Mouse (Mus musculus) testis, adult 2 months (tissue): ENCODE results near the gene Cdca5. TPM values are rescaled to one million over a fixed set of nuclear protein-coding genes. Genes with fewer than 3 reads are reported as not detected.

Source experiments
- H3K27ac ChIP-seq: fragments of 200-500 bp; 2 replicates; pipeline ENCODE4 v1.5.1; 2012; ENCODE audit warnings: low read depth, low read length; ENCODE audit not compliant: control insufficient read depth, insufficient read depth
- H3K27me3 ChIP-seq: fragments of 200-500 bp; 2 replicates; pipeline ENCODE4 v1.6.1; 2012; ENCODE audit warnings: mild to moderate bottlenecking, low read length, moderate library complexity; ENCODE audit not compliant: control insufficient read depth, insufficient read depth
- H3K36me3 ChIP-seq: fragments of 200-500 bp; 2 replicates; pipeline ENCODE4 v1.6.1; 2012; ENCODE audit warnings: mild to moderate bottlenecking, low read length; ENCODE audit not compliant: control insufficient read depth, insufficient read depth
- H3K4me1 ChIP-seq: fragments of 200-500 bp; 2 replicates; pipeline ENCODE4 v1.6.1; 2012; ENCODE audit warnings: low read length; ENCODE audit not compliant: control insufficient read depth, insufficient read depth
- H3K4me3 ChIP-seq: fragments of 200-500 bp; 2 replicates; pipeline ENCODE4 v1.5.1; 2012; ENCODE audit warnings: low read depth, mild to moderate bottlenecking, low read length, moderate library complexity, mixed read lengths; ENCODE audit not compliant: control insufficient read depth
- CTCF ChIP-seq: fragments of 200-500 bp; IDR thresholded peaks from 2 replicates; pipeline ENCODE4 v1.5.1; 2012; ENCODE audit warnings: low read depth, mild to moderate bottlenecking, inconsistent platforms, low read length, moderate library complexity; ENCODE audit not compliant: control insufficient read depth, insufficient read depth, insufficient replicate concordance
- POLR2A ChIP-seq: fragments of 200-500 bp; IDR thresholded peaks from 2 replicates; pipeline ENCODE4 v1.6.1; 2012; ENCODE audit warnings: low read depth, mild to moderate bottlenecking, inconsistent platforms, low read length, moderate library complexity; ENCODE audit not compliant: control insufficient read depth
- polyA plus RNA-seq: library from polyadenylated mRNA; depleted of rRNA; stranded (reverse); fragments of >200 nt; gene quantifications from 2 replicates; pipeline ENCODE4 v1.2.3, GENCODE M21; 2012

The Cdca5 gene
- polyA plus RNA-seq, 1 experiment: 20.9 TPM

GRCm38 (mm10) chr19:6116113-6116850 lies 31.5 kb downstream of the Cdca5 start:
- H3K4me3 ChIP-seq: no peak overlapping the region; the same call in none of the 2 replicates
- TF ChIP-seq CTCF: no peak
- TF ChIP-seq POLR2A: no peak
- no peak overlapping the region for H3K27ac ChIP-seq
- peaks cover 6% of the 10 kb centered on the region for H3K4me1 ChIP-seq
- no peaks in the 10 kb centered on the region; the same call in 1 of the 2 replicates for H3K36me3 ChIP-seq
- H3K27me3 ChIP-seq: no peaks in the 10 kb centered on the region

- no peaks in the 10 kb centered on the region; the same call in 1 of the 2 replicates for H3K36me3 ChIP-seq
- H3K4me1 ChIP-seq: peaks cover 9% of the 10 kb centered on the region
- TF ChIP-seq POLR2A: no peak
- TF ChIP-seq CTCF: no peak
- no peaks in the 10 kb centered on the region for H3K27me3 ChIP-seq
- peak overlapping the region; percentile 80 for H3K27ac ChIP-seq
- peak overlapping the region; percentile 83 for H3K4me3 ChIP-seq
Measured at GRCm38 (mm10) chr19:6117346-6117985, 32.7 kb downstream of the Cdca5 start.

- Histone ChIP-seq H3K4me1 (peaks cover 9% of the 10 kb centered on the region), H3K27me3 (no peaks in the 10 kb centered on the region), H3K4me3 (peak within 1 kb of the TSS; percentile 83), H3K27ac (peak within 1 kb of the TSS; percentile 80), H3K36me3 (no peaks in the 10 kb centered on the region; the same call in 1 of the 2 replicates)
- no peak for TF ChIP-seq CTCF
- TF ChIP-seq POLR2A: peak; percentile 74
Measured at GRCm38 (mm10) chr19:6117986-6118676, 33.3 kb downstream of the Cdca5 start, which contains the start of gene Sac3d1. Sac3d1 (minus strand) TSS chr19:6118650.

- Histone ChIP-seq H3K27ac (peak overlapping the region; percentile 80), H3K4me3 (peak overlapping the region; percentile 83), H3K36me3 (no peaks in the 10 kb centered on the region; the same call in 1 of the 2 replicates), H3K27me3 (no peaks in the 10 kb centered on the region), H3K4me1 (peaks cover 9% of the 10 kb centered on the region)
- TF ChIP-seq POLR2A: no peak
Measured at GRCm38 (mm10) chr19:6118677-6119185, 33.9 kb downstream of the Cdca5 start.

- H3K36me3 ChIP-seq: no peaks in the 10 kb centered on the region
- no peak overlapping the region for H3K27ac ChIP-seq
- peaks cover 9% of the 10 kb centered on the region for H3K4me1 ChIP-seq
- no peaks in the 10 kb centered on the region for H3K27me3 ChIP-seq
- H3K4me3 ChIP-seq: no peak overlapping the region
- TF ChIP-seq POLR2A (no peak), CTCF (no peak)
Measured at GRCm38 (mm10) chr19:6121761-6122160, 37.0 kb downstream of the Cdca5 start.

- no peaks in the 10 kb centered on the region for H3K36me3 ChIP-seq
- H3K4me1 ChIP-seq: peaks cover 9% of the 10 kb centered on the region
- TF ChIP-seq CTCF: no peak
- TF ChIP-seq POLR2A: no peak
- H3K4me3 ChIP-seq: no peak overlapping the region
- H3K27ac ChIP-seq: no peak overlapping the region; the same call in 1 of the 2 replicates
- H3K27me3 ChIP-seq: no peaks in the 10 kb centered on the region
Measured at GRCm38 (mm10) chr19:6123330-6123729, 38.5 kb downstream of the Cdca5 start.

- no peak overlapping the region for H3K4me3 ChIP-seq
- peaks cover 3% of the 10 kb centered on the region; the same call in 1 of the 2 replicates for H3K4me1 ChIP-seq
- H3K27ac ChIP-seq: no peak overlapping the region
- TF ChIP-seq CTCF (no peak), POLR2A (no peak)
- no peaks in the 10 kb centered on the region for H3K36me3 ChIP-seq
- no peaks in the 10 kb centered on the region for H3K27me3 ChIP-seq
Measured at GRCm38 (mm10) chr19:6124898-6125297, 40.1 kb downstream of the Cdca5 start.
